Mouse (Mus musculus) cerebellum, adult 9-11 months (tissue): ENCODE measurements around the gene Trp53inp2.

Source experiments
- DNase-seq: peaks from one replicate; pipeline ENCODE4 v3.0.0; 2022

Trp53inp2 gene

GRCm38 (mm10) chr2:155380261-155381059, at the start of gene Trp53inp2:
Gene Trp53inp2 (plus strand): TSS chr2:155381059.
- peak; percentile 43 for DNase-seq

GRCm38 (mm10) chr2:155331351-155331750, 49.5 kb upstream of the Trp53inp2 start:
- no peak for DNase-seq

GRCm38 (mm10) chr2:155333421-155333820, 47.4 kb upstream of the Trp53inp2 start:
- DNase-seq: no peak

- DNase-seq: no peak
Measured at GRCm38 (mm10) chr2:155335231-155335630, 45.6 kb upstream of the Trp53inp2 start.

- no peak for DNase-seq
Measured at GRCm38 (mm10) chr2:155336254-155336653, 44.6 kb upstream of the Trp53inp2 start.

- no peak for DNase-seq
Measured at GRCm38 (mm10) chr2:155340166-155340565, 40.7 kb upstream of the Trp53inp2 start.

GRCm38 (mm10) chr2:155346670-155347069, 34.2 kb upstream of the Trp53inp2 start:
- no peak for DNase-seq

GRCm38 (mm10) chr2:155354402-155354801, 26.5 kb upstream of the Trp53inp2 start:
- DNase-seq: no peak

GRCm38 (mm10) chr2:155356971-155357591, 23.8 kb upstream of the Trp53inp2 start, which contains the start of gene Pigu:
Gene Pigu (minus strand): TSS chr2:155357430.
- peak; percentile 94 for DNase-seq

- peak; percentile 24 for DNase-seq
Measured at GRCm38 (mm10) chr2:155357686-155358399, 23.0 kb upstream of the Trp53inp2 start.

- DNase-seq: no peak
Measured at GRCm38 (mm10) chr2:155367635-155368284, 13.1 kb upstream of the Trp53inp2 start.

GRCm38 (mm10) chr2:155369333-155369883, 11.5 kb upstream of the Trp53inp2 start:
- DNase-seq: no peak

GRCm38 (mm10) chr2:155372451-155372850, 8.4 kb upstream of the Trp53inp2 start:
- no peak for DNase-seq

- DNase-seq: no peak
Measured at GRCm38 (mm10) chr2:155373302-155373701, 7.6 kb upstream of the Trp53inp2 start.

GRCm38 (mm10) chr2:155373886-155374285, 7.0 kb upstream of the Trp53inp2 start:
- no peak for DNase-seq

- no peak for DNase-seq
Measured at GRCm38 (mm10) chr2:155374521-155374920, 6.3 kb upstream of the Trp53inp2 start.

GRCm38 (mm10) chr2:155376191-155376590, 4.7 kb upstream of the Trp53inp2 start:
- no peak for DNase-seq

- DNase-seq: no peak
Measured at GRCm38 (mm10) chr2:155381060-155381437, 190 bp downstream of the Trp53inp2 start.

- peak; percentile 97 for DNase-seq
Measured at GRCm38 (mm10) chr2:155381643-155382331, 928 bp downstream of the Trp53inp2 start.

- DNase-seq: no peak
Measured at GRCm38 (mm10) chr2:155382332-155382700, 1.5 kb downstream of the Trp53inp2 start.

- peak; percentile 70 for DNase-seq
Measured at GRCm38 (mm10) chr2:155382791-155383438, 2.1 kb downstream of the Trp53inp2 start.

GRCm38 (mm10) chr2:155385090-155385489, 4.2 kb downstream of the Trp53inp2 start:
- DNase-seq: peak; percentile 85
